Mouse (Mus musculus) 3134 (cell line): ENCODE measurements at regions not wholly inside any gene's neighbourhood (a gene's known extent, or its start where the extent isn't known, plus 50 kb on each side); places are given as distances from the start of the nearest gene placed in this dataset.

ENCODE experiments used
- DNase-seq: peaks from one replicate; pipeline ENCODE4 v3.0.0-alpha.2; 2011; ENCODE audit warnings: low spot score; ENCODE audit not compliant: insufficient read length; ENCODE audit errors: extremely low read depth

- DNase-seq: no peak
Measured at GRCm38 (mm10) chr6:58752496-58752895, 78.8 kb upstream of the Herc3 start.

- no peak for DNase-seq
Measured at GRCm38 (mm10) chr6:58756309-58757015, 74.8 kb upstream of the Herc3 start.

- DNase-seq: no peak
Measured at GRCm38 (mm10) chr6:58757339-58757738, 73.9 kb upstream of the Herc3 start.

- DNase-seq: peak; percentile 25
Measured at GRCm38 (mm10) chr6:58770654-58771218, 60.5 kb upstream of the Herc3 start.

GRCm38 (mm10) chr6:58772014-58772413, 59.3 kb upstream of the Herc3 start:
- no peak for DNase-seq
